Mouse (Mus musculus): ENCODE results near the gene Grk5.

GRCm38 (mm10) chr19:60999652-61000051 is 110.1 kb downstream of the Grk5 start:
- TF ChIP-seq POLR2A (IDR thresholded peaks at IDR 0.05; ENCODE audit: low read depth, low read length) (no peak), CTCF (IDR thresholded peaks at IDR 0.05; ENCODE audit: extremely low read depth, insufficient read length, insufficient replicate concordance, low read depth, low read length) (no peak)

All from small intestine, adult 2 months (tissue).